Mouse (Mus musculus) A20 (cell line): Measurements from ENCODE around the gene Amotl1.

Experiments
- DNase-seq: peaks from one replicate; pipeline ENCODE4 v3.0.0-alpha.2; 2011; ENCODE audit warnings: low read depth, low spot score

Gene Amotl1

GRCm38 (mm10) chr9:14641310-14642067 is 3.4 kb downstream of the Amotl1 start:
- DNase-seq, result no peak

- no peak for DNase-seq
These were observed 8.6 kb downstream of the Amotl1 start for GRCm38 (mm10) chr9:14636244-14636643.

DNA sequence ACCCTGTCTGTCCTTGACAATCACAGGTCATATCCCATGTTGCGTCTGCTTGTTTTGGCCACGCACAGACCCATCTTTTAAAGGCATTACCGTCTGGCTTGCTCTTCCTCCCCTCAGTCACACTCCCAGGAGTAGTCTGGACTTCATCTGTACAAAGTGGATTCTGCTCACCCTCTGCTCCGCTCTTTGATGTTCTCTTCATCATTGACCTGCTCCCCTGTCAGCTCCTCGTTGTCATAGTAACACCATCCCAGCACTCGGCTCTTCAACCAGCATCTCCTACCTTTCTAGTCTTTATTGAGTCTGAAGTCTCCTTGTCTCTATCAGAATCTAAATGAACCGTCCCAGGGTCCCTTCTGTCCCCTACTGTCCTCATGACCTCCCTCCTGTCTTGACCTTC is 9.3 kb downstream of the Amotl1 start:
- DNase-seq, result no peak

GRCm38 (mm10) chr9:14634155-14634554 is 10.7 kb downstream of the Amotl1 start:
- no peak for DNase-seq

DNA sequence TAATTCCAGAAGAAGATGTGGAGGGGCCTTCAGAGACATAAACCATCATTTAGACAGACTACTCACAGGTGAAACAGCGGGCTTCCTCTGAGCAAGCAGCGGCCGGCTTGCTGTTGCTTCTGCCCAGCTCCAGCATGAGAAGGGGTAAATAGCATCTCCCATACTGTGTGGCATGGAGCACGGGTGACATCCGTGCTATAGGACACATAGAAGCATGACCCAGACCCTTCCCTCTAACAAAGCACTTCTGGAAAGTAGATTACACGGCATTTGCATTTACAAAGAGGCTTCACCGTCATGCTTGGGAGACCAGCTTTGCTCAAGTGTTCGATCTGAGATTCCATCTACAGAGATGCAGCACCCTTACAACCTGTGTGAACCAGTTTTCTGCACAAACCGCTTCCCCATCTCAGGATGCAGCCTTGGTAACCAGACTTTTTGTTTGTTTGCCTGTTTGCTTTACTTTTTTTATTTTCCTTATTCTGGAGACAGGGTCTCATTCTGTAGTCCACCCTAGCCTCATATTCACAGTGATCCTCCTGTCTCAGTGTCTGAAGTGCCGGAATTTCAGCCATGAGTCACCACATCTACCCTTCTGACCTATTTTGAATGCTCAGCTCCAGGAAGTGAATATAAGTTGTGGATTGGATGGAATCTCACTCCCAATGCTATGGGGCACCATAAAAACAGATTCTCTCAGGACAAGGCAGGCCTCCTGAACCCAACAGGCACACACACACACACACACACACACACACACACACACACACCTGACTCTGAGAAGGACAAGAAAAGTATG is 12.3 kb downstream of the Amotl1 start:
- no peak for DNase-seq

- peak; percentile 45 for DNase-seq
These were observed 13.1 kb downstream of the Amotl1 start for GRCm38 (mm10) chr9:14631729-14632128.

DNA sequence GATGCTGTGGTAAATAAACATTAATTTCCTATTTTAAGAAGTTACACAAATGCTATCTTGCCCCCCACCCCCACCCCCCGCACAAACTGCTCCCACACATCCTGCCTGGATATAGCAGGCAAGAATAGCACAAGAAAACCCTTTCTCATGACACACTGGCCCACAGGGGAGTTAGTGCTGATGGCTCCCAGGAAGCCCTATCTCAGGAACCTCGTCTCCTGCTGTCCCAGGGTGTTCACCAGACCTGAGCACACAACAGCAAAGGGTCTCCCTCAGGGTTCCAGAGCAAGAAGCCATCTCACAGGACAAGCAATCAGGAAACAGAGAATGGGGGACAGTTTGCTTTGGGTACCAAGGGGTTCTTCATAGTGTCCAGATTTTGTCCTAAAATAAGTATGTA is 17.3 kb downstream of the Amotl1 start:
- no peak for DNase-seq

DNA sequence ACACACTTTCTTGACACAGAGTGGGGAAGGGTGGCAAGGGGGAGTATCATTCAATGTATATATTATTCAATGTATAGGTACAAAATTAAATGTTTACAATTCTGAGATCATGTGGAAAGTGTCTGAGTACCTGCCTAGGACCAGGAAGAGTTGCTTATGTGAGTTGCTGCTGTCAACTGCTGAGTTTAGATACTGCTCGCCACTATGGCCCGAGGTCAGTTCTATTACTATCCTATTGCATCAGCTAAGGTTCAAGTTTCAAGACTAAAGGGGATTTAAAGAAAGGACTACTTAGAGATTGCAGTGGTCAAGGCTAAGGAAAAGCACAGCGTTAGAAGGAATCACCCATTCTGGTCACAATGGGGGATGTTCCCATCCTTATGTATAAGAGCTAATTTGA is 18.9 kb downstream of the Amotl1 start:
- no peak for DNase-seq

DNA sequence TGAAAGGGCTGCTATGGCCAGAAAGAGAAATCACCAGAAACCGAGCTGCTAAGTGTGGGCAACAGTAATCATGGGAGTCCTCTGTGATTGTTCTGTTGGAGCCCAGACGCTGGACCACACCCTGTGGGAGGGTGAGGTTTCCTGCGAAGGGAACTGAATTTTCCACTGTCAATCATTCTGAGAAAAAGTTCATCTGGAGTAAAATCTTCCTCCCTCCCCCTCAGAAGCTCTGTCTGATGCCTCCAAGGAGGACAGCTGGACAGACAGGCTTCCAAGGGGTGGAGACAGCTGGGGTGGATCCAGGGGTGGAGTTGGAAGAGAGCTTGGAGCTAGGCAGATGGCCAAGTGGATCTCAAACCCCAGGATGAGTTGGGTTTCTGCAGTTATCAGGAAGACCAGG is 19.8 kb downstream of the Amotl1 start:
- no peak for DNase-seq

DNA sequence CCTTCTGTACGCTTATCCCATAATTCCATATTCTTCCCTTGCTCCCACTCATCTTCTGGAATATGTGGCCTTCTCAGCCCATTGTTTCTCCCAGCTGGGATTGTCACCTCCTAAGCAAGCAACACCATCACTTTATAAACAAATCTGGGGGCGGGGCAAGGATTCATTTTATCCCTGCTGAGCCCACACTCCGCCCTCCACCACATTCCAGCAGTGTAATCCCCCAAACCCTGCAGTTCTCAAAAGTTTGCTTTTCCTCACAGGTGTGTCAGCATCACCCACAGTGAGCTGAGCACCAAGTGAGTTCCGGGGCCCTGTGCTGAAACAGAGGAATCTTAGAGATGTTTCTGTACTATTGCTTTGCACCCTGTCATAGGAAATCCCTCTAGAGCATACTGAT is 20.9 kb downstream of the Amotl1 start:
- no peak for DNase-seq

DNA sequence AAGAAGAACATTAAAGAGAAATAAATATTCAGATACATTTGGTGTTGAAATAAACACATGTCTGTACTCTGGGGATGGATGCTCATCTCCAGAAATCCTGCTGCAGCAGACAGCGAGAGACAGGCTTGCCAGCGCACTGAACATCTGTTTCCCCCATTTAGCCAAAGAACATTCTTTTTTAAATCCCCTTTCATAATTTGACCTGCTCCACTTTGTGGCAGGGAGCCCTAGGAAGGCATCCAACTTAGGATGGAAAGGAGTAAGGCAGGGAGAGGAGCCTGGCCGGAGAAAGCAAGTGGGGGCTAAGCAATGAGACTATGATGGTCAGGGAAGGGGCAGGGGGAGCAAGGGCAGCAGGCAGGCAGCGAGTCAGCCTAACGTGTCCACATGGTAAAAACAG is 21.6 kb downstream of the Amotl1 start:
- no peak for DNase-seq

DNA sequence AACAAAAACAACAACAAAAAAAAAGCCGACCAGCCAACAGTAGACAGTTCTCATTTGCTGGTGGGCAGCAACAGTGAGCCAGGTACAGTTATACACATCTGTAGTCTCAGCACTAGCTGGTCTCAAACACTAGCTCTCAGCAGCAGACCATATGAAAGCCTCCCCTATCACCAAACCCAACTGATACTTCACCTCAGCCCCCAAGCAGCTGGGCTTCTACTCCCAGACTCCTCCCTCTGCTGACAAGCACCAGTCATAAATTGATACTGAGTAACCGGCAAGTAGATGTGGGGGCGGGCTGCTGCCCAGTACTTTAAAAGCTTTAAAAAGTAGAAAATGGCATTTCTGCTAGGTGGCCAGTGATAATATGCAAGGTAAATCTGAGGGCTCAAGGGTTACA is 22.0 kb downstream of the Amotl1 start:
- no peak for DNase-seq

GRCm38 (mm10) chr9:14620107-14620506 is 24.7 kb downstream of the Amotl1 start:
- no peak for DNase-seq

DNA sequence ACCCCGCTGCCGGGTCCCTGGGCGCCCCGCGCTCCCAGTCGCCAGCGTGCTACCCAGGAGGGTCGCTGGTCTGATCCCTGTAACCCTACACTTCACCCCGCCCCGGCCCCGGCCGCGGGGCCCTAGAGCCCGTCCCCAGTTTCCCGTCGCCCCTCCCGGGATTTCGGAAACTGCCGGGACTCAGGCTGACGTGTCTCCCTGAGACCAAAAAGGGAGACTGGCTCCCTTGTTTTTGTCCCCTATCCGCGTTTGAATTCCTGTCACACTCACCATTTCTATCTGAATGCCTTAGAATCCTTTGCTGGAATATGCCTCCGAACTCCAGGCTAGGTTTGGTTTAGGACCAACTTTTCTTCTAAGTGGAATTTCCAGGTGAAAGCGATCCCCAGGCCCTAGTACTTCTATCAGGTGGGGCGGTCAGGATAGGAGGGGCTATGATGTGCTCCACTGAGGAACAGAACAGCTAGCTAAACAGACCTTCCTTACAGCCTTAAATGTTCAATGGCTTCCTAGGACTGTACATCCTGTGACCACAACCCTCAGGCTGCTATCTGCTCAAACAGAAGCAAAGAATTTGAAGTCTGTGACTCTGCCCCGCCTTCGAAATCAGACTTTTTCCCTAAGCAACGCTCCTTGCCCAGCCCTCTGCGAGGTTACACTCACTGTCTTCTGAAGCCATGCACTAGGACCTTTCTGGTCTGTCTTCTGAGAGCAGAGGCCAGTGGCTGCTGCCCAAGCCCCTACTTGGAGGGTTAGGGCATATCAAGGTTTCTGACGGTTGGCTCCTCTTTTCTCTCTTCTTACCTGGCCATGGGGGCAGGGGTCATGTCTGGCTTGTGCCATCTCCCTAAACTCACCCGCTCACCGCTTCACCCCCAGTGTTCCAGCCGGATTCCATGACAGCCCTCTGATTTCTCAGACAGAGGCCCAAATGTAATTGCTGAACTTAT is 29.6 kb downstream of the Amotl1 start:
- no peak for DNase-seq

GRCm38 (mm10) chr9:14614205-14614930 is 30.5 kb downstream of the Amotl1 start:
- DNase-seq, result no peak

- DNase-seq, result no peak
These were observed 31.3 kb downstream of the Amotl1 start for GRCm38 (mm10) chr9:14613308-14614204.

DNA sequence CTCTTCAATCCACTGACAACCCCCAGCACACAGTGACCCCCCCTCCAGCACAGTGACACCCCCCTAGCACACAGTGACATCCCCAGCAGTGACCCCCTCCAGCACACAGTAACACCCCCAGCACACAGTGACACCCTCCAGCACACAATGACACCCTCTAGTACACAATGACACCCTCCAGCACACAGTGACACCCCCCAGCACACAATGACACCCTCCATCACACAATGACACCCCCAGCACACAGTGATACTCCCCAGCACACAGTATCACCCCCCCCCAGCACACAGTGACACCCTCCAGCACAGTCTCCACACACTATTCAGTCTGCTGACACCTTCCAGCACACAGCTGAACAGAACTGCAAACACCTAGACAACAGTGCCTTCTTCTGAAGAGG is 32.3 kb downstream of the Amotl1 start:
- no peak for DNase-seq

DNA sequence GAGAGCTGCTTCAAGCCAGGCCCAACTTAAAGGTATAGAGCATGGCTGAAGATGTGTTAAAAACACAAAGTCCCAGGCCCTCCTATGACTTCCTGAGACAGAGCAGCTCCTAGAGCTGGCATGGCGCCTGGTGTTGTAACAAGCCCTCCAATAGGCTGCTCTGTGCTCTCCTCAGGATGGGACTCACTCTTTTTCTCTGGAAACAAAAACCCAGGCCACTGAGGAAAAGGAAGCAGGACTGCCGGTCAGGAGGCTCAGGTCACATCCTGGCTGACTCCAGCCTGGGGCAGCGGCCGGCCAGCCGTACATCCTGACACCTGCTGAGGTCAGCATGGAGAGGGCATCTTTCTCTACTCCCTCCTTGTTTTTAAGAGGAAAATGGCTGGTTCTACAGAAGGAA is 36.3 kb downstream of the Amotl1 start:
- DNase-seq, result no peak

DNA sequence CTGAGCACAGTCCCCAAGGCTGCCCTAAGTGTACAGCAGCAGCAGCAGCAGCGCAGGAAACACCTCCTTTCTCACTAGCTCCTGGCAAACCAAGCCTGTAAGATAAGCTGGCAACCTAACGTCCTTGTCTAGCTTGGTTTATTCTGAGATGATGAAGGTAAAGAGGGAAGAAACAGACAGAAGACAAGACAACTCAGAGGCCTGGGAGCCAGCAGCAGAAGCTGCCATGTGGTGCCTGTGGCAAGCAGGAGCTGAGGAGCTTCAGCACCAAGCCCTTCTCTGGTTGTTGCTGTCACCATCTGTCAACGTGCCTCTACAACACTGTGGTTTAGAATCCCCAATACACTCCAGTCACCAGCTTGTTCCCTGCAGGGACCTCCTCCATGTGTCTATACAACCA is 37.4 kb downstream of the Amotl1 start:
- no peak for DNase-seq

GRCm38 (mm10) chr9:14605992-14606391 is 38.9 kb downstream of the Amotl1 start:
- DNase-seq, result peak; percentile 77
